Mouse (Mus musculus) spleen, embryonic (tissue): ENCODE results near the gene Pigw.

Experiments used
- CTCF ChIA-PET: fragments of 350-600 bp; sonication (Branson Sonifier 250); formaldehyde crosslinking; loops from one replicate; lab custom pipeline; 2022; lab: Charles Lee

Pigw gene

GRCm38 (mm10) chr11:84827901-84828503, 52.1 kb downstream of the Pigw start:
- CTCF ChIA-PET = interaction anchor here (0.6 to 1.7 kb wide), 4 partner anchors 13 to 1430 kb away, joined by 4 to 6 read pairs (median 4); no protein-coding TSS in a partner anchor

GRCm38 (mm10) chr11:84827492-84827891, 52.6 kb downstream of the Pigw start:
- CTCF ChIA-PET = no interaction called here
